Mouse (Mus musculus): ENCODE results near the gene Rtn4.

DNA sequence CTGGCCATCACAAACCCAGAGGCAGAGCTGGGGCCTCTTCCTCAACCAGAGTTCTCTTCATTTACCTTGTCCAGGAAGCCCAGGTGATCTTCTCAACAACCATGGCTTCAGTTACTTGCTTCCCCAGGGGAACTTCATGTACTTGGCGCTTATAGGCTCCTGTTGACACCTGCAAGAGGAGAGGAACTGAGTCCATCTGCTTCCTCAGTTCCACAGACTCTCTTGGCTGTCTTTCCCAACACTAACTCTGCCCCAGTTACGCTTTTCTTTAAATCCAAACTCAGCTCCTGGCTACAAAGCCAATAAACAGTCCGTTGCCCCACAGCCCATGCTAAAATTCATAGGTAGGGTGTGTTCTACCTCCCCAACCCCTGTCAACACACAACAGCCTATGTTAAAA is 54.6 kb downstream of the Rtn4 start:
- TF ChIP-seq CTCF (IDR thresholded peaks at IDR 0.05; ENCODE audit: low read depth, low read length), result no peak
- TF ChIP-seq POLR2A (IDR thresholded peaks at IDR 0.05; ENCODE audit: extremely low read depth, insufficient read depth, low read length), result no peak
